Mouse (Mus musculus) kidney, postnatal 0 days (tissue): ENCODE measurements around the gene Fat3. TPM values are rescaled to one million over a fixed set of nuclear protein-coding genes. Genes with fewer than 3 reads are reported as not detected.

Source experiments
- ATAC-seq: fragments of 200-750 bp; cut with Nextera tagmentation; replicated peaks from 2 replicates; pipeline ENCODE4 v1.8.0; 2017; ENCODE audit warnings: low read depth, moderate number of reproducible peaks, moderate TSS enrichment, moderate library complexity; ENCODE audit not compliant: low FRiP score
- DNase-seq: peaks from one replicate; pipeline ENCODE4 v3.0.0-alpha.2; 2016; ENCODE audit warnings: low spot score
- H3K27ac ChIP-seq: fragments of 300-500 bp; sonication (generic); 2 replicates; pipeline ENCODE4 v1.5.1; 2014; ENCODE audit warnings: mild to moderate bottlenecking
- H3K27me3 ChIP-seq: fragments of 300-500 bp; sonication (generic); 2 replicates; pipeline ENCODE4 v1.6.1; 2014; ENCODE audit warnings: low read length, mixed read lengths; ENCODE audit not compliant: insufficient read depth
- H3K36me3 ChIP-seq: fragments of 300-500 bp; sonication (generic); 2 replicates; pipeline ENCODE4 v1.6.1; 2014; ENCODE audit warnings: low read length, mixed read lengths; ENCODE audit not compliant: insufficient read depth
- H3K4me1 ChIP-seq: fragments of 300-500 bp; sonication (generic); replicated peaks from 2 replicates; pipeline ENCODE4 v1.6.1; 2014; ENCODE audit warnings: antibody characterized with exemption, low read length, mixed read lengths; ENCODE audit not compliant: insufficient read depth
- H3K4me2 ChIP-seq: fragments of 300-500 bp; sonication (generic); 2 replicates; pipeline ENCODE4 v1.6.1; 2014; ENCODE audit warnings: mild to moderate bottlenecking, low read length, moderate library complexity, mixed read lengths
- H3K4me3 ChIP-seq: fragments of 300-500 bp; sonication (generic); replicated peaks from 2 replicates; pipeline ENCODE4 v1.5.1; 2014; ENCODE audit warnings: low read depth, low read length
- H3K9ac ChIP-seq: fragments of 300-500 bp; sonication (generic); 2 replicates; pipeline ENCODE4 v1.6.1; 2014; ENCODE audit warnings: low read depth, low read length
- H3K9me3 ChIP-seq: fragments of 300-500 bp; sonication (generic); replicated peaks from 2 replicates; pipeline ENCODE4 v1.6.1; 2016; ENCODE audit warnings: low read length, inconsistent platforms, mixed read lengths
- CTCF ChIP-seq: IDR thresholded peaks from 2 replicates; pipeline ENCODE4 v1.5.1; 2016; ENCODE audit warnings: antibody characterized with exemption, low read depth, mild to moderate bottlenecking, moderate library complexity
- WGBS: fragments of 180-500 bp; shearing (Covaris S2); extraction: QIAGEN DNeasy Blood & Tissue Kit; methylation state at CpG from one replicate; pipeline ENCODE4 v1.1.7; 2014; 5-methylcytosine and 5-hydroxymethylcytosine counted together
- polyA plus RNA-seq: library from polyadenylated mRNA; unstranded; fragments of >200 nt; fragmentation: Nextera tagmentation; extraction: Ambion mirVana; gene quantifications from 2 replicates; pipeline ENCODE4 v1.2.1, GENCODE M21; 2015

The Fat3 gene
- polyA plus RNA-seq, 1 experiment from 2014 or later = 1.5 TPM

- ATAC-seq = no peak
- Histone ChIP-seq H3K9ac (no peak overlapping the region), H3K4me3 (no peak overlapping the region), H3K27me3 (no peaks in the 10 kb centered on the region), H3K9me3 (no peaks in the 10 kb centered on the region), H3K4me2 (no peak overlapping the region), H3K4me1 (no peaks in the 10 kb centered on the region), H3K36me3 (no peaks in the 10 kb centered on the region), H3K27ac (no peak overlapping the region)
- 71% methylated on average over 6 of the region's 6 CpGs for WGBS
- no peak for DNase-seq
- no peak for TF ChIP-seq CTCF
Measured at GRCm38 (mm10) chr9:16398734-16399686, 102.1 kb downstream of the Fat3 start.

- no peaks in the 10 kb centered on the region for H3K27me3 ChIP-seq
- H3K9me3 ChIP-seq = no peaks in the 10 kb centered on the region
- no peak for ATAC-seq
Measured at GRCm38 (mm10) chr9:16389141-16389540, 111.9 kb downstream of the Fat3 start.

DNA sequence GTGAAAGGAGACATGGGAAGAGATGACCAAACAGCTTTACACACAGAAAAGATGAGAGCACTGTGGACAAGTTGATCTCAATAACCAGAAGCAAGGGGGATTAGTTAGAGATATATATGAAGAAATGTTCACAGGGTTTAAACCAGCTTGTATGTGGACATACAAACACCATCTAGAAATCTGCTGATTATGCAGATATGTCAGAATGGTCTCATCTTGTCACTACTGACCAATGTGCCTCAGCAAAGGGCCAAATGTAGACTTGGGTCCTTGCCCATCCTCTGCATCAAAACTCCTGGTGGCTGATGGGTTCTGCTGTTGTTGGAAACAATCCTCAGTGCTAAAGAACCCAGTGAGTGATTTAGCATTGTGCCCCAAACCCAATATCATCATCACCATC, 113.6 kb downstream of the Fat3 start:
- Histone ChIP-seq H3K4me1 (no peaks in the 10 kb centered on the region), H3K27ac (no peak overlapping the region), H3K9me3 (no peaks in the 10 kb centered on the region), H3K4me2 (no peak overlapping the region), H3K4me3 (no peak overlapping the region), H3K27me3 (no peaks in the 10 kb centered on the region), H3K9ac (no peak overlapping the region), H3K36me3 (no peaks in the 10 kb centered on the region)
- ATAC-seq (no peak), DNase-seq (no peak)
- TF ChIP-seq CTCF = no peak

More at GRCm38 (mm10) chr9:16389141-16389540, 111.9 kb downstream of the Fat3 start:
- 19% methylated on average over 4 of the region's 4 CpGs for WGBS
- TF ChIP-seq CTCF = no peak
- Histone ChIP-seq H3K4me2 (no peak overlapping the region), H3K36me3 (no peaks in the 10 kb centered on the region), H3K4me3 (no peak overlapping the region), H3K27ac (no peak overlapping the region), H3K9ac (no peak overlapping the region), H3K4me1 (no peaks in the 10 kb centered on the region)
- DNase-seq = no peak

DNA sequence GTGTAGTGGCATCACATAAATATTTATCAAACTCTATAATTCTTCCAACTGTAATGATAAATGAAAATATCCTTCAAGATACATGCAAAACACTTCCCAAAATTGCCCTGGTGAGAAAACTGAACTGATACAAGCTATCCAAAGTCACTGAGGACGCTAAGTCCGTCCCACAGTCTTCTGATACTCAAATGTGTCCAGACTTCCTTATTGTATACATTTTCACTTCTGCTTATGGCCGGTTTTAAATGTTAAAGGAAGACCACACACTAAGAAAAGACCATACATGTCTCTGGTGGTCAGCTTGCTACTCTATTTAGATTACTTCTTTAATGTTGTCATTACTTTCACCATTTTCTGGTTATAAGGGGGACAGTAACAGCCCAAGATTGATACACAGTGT, 137.4 kb downstream of the Fat3 start:
- Histone ChIP-seq H3K9ac (no peak overlapping the region), H3K4me1 (no peaks in the 10 kb centered on the region), H3K4me3 (no peak overlapping the region), H3K36me3 (no peaks in the 10 kb centered on the region), H3K27me3 (no peaks in the 10 kb centered on the region), H3K9me3 (no peaks in the 10 kb centered on the region), H3K27ac (no peak overlapping the region), H3K4me2 (no peak overlapping the region)
- ATAC-seq = no peak
- DNase-seq = no peak
- no peak for TF ChIP-seq CTCF
- WGBS = 79% methylated on average over 3 of the region's 3 CpGs

DNA sequence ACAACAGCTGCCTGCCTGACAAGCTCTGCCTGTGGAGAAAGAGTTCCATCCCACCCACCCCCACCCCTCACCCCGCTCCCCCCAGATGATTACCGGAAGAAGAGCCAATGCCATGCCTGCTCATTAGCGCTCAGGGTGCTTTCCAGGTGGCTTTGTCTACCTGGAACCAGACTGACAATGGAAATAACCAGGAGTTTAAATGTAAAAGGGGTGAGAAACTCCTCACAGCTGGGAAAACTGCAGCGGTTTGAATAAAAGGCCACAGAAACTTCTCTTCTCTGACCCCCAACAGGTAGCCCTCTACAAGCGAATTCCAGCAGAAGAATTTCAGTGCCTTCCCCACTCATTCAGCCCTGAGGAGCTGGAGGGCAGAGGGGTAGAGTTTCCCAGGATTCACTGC, 139.3 kb downstream of the Fat3 start:
- Histone ChIP-seq H3K4me3 (no peak overlapping the region), H3K4me2 (no peak overlapping the region), H3K9ac (no peak overlapping the region), H3K27ac (no peak overlapping the region), H3K36me3 (no peaks in the 10 kb centered on the region), H3K9me3 (no peaks in the 10 kb centered on the region), H3K27me3 (no peaks in the 10 kb centered on the region), H3K4me1 (no peaks in the 10 kb centered on the region)
- WGBS = 26% methylated on average over 5 of the region's 5 CpGs
- no peak for TF ChIP-seq CTCF
- DNase-seq (no peak), ATAC-seq (no peak)

- 76% methylated on average over 4 of the region's 4 CpGs for WGBS
- ATAC-seq (no peak), DNase-seq (no peak)
- Histone ChIP-seq H3K9ac (no peak overlapping the region), H3K4me2 (no peak overlapping the region), H3K4me3 (no peak overlapping the region), H3K27me3 (no peaks in the 10 kb centered on the region), H3K27ac (no peak overlapping the region), H3K9me3 (no peaks in the 10 kb centered on the region), H3K4me1 (no peaks in the 10 kb centered on the region), H3K36me3 (no peaks in the 10 kb centered on the region)
- no peak for TF ChIP-seq CTCF
Measured at GRCm38 (mm10) chr9:16356636-16357035, 144.4 kb downstream of the Fat3 start.
